Mouse (Mus musculus): ENCODE results near the gene Gm10272.
"Not testable (repeated sequence)": the region's sequence is repeated elsewhere in the genome, so short reads cannot be mapped to it uniquely, and the experiment has no call there.

The Gm10272 gene

DNA sequence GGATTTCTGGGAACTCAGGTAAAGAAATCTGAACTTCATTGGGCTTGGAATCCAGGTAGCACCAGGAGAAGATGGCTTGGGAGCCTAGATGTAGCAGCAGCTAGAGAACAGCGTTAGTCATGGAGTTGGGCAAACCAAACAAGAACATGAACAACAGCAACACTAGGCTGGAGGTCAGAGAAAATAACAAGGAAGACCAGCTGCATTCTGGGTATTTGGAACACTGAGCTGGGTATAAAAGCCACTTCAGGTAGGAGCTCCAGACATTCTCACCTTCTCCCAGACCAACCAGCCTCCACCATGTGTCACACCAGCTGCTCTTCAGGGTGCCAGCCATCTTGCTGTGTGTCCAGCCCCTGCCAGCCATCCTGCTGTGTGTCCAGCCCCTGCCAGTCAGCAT lies at the start of gene Gm10272:
Gene Gm10272, plus strand, starts transcription at position 301 of the 400 bp plus-strand sequence.
- DNase-seq (ENCODE audit: low spot score), result no peak

DNA sequence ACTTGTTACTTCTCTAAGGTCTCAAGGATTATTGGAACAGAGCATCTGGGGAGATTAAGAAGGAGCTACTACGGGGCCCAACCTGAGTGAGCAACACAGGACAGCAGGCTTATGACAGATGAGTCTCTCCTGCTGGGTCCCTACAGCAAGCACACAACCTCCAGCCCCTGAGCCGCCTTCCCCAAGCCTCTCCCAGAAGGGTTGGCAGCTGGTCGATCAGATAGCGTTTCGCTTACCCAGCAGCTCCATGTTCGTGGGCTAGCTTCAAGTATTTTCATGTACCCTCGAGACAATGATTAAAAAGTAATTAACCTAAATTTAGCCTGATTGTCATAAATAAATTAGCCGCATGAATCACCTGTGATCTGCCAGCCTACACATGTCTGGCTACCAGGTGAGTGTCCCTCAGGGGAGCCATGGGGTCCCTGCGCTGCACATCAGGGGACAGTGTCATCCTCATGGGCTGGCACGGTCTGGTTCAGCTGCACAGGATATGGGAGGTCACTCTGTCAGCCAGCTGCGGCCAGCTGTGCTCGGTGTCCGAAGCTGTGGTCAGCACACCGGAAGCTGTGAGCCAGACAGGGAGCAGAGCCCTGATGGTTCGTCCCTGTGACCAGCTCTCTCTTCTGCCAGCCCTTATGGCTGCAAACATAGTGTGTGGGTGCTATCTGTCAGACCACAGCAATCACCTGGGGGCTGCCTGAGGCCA lies 48.0 kb upstream of the Gm10272 start:
- peak; percentile 71 for DNase-seq (ENCODE audit: low spot score)

DNA sequence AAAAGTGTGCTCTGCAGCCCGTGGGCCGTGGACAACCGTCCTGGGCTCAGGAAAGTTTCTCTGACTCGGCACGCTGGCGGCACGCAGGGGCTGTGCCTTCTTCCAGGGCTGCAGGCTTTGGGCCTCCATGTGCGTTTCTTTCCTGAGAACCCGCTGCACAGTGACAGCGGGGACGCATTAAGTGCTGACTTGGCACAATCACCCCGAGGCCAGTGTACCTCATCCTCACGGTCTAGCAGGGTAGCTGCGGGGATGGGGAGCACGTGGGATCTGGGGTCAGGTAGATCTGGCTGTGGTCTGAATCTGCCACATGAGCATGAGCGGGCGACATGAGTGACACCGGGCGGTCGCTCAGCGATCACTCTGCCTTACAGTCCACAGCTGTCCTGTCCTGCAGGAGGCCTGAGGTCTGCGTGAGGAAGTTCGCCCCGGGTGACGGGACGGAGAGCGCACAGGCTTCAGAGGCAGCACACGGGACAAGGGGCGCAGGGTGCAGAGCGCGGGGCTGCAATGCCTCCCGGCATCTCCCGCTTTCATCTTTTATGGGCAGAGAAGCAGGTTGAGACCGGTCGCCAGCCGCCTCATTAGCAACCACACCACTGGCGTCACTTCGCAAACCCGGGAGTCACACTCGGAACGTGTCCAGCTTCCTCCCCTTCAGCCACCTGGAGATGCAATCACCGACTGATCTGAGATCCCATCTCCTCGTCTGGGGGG lies 42.3 kb upstream of the Gm10272 start:
- DNase-seq (ENCODE audit: low spot score), result no peak

DNA sequence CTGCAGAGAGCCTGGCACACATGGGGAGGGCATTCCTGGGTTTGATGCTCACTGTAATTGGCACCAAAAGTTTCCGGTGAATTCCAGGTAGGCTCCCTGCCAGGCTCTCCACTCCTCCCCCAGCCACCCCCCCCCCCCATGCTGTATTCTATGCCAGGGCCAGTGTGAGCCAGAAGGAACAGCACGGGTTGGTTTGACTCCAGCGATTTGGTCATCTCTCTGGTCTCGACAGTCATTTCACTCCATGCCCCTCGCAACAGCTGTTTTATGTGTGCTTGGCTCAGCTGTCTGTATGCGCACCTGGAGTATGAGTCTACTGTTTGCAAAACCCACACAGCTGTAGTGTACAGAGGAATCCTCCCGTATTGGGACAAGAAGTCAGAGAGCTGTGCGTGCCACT lies 40.1 kb upstream of the Gm10272 start:
- no peak for DNase-seq (ENCODE audit: low spot score)

DNA sequence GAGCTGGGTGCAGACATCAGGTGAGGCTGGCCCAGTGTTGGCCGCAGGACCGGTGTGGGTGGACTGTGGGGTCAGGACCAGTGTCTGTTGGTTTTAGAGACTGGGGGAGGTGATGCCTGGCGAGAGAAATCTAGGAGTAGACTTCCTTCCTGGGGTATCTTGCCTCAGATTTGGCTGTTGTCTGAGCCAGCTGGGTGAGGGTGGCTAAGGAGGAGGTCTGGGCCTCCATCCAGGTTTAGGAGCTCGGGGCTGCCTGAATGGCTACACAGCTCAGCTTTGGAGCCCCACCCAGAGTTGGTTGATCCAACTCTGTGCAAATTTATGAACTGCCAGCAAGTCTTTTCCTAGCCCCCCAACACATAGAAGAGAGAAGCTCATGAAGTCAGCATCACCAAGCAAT lies 39.0 kb upstream of the Gm10272 start:
- DNase-seq (ENCODE audit: low spot score), result no peak

DNA sequence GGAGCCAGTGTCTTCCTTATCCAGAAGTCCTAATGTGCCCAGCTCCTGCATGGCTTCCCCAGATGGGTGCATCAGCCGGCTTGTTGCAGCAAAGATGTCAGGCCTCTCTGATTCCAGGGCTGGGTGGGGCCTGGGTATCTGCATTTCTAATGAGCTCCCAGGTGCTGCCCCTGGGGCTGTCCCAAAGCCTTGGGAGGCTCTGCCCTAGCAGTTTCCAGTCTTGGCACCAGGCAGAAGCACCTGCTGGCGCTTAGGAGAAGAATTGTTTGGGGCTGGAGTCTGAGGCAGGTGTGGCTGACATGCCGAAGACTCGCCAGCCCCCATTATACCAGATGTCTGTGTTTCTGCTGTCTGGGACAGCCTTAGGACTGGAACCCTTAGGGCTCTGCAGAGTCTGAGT lies 35.7 kb upstream of the Gm10272 start:
- DNase-seq (ENCODE audit: low spot score), result no peak

DNA sequence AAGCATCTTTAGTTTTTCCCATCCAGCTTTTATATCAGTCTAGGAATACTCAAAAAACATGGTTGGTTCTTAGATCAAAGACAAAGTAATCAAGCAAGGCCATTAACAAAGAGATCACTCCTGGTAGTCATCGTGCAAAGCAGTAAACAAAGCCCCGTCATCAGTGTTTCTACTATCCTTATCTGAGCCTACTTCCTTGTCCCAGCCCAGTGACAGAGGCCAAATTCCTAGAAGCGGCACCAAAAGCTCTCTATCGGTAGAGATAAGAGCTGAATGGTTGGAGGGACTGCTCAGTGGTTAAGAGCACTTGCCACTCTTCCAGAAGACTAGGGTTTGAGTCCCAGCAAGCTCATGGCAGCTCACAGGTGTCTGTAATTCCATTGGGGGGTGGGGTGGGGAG lies 34.9 kb upstream of the Gm10272 start:
- no peak for DNase-seq (ENCODE audit: low spot score)

DNA sequence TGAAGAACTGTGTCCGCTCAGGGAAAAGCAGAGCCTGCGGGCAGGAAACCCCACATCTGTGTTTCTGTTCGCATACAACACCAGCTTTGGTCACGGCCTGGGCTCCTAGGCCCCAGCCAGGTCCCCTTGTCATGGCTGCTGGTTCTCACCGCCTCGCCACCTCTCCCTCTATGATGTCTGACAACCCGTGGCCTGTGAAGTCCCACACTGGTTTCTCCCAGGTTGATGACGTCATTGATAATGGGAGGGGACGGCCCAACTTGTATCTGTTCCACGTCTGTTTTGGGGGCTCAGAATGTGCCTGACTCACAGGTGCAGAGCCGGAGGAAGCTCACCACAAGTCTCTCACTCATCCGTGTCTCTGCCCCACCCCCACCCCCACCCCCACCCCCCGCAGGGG lies 32.7 kb upstream of the Gm10272 start:
- no peak for DNase-seq (ENCODE audit: low spot score)

DNA sequence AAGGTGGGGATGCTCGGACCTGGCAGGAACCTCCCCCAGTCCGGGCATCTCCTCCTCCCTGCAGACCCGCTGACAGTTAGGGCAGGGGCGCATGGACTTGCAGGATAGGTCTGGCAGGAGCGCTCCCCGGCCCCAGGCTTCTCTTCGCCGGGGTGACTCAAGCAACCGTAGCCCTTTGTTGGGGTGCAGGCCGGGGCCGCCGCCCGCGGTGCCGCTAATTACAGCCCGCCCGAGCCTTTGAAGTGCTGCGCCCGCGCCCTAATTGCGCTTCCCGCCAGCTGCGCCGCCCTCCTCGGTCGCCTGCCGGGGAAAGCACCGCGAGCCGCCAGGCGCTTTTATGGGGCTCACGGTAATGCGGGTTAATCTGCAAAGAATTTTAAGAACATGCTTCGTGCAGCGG lies 28.9 kb upstream of the Gm10272 start:
- no peak for DNase-seq (ENCODE audit: low spot score)

DNA sequence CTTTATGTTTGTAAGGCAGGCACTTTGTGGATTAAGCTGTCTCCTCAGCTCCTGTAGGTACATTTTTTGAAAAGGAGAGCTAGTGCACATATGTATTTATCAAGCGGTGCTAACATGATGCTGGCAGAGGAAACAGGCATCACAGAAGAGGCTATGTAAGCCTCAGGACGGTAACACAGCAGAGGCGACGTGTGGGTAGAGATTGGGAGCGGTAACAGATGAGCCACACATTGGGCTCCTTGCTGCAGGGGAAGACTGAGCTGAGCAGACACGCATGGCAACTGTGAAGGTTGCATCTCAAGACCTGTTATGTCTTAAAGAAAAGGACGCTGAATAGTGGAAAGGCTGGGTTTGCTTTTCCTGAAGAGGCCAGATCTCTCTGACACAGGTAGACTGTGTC lies 23.4 kb upstream of the Gm10272 start:
- no peak for DNase-seq (ENCODE audit: low spot score)

DNA sequence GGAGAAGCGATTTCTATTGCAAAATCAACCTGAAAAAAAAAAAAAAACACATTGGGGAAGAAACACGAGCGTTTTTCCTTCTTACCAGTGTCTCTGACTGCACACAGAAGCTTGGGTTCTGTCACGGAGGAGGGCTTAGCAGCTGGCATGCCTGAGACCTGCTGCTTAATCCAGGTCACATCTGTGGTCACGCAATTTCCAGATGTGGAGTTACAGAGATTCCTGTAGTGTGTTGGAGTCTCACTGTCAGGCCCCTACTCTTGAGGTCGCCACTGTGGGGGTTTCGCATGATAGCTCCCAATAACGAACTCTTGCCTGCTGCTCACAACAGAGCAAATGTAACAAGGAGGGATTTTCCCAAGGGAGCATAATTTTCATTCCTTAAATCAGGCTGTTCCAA lies 22.2 kb upstream of the Gm10272 start:
- no peak for DNase-seq (ENCODE audit: low spot score)

DNA sequence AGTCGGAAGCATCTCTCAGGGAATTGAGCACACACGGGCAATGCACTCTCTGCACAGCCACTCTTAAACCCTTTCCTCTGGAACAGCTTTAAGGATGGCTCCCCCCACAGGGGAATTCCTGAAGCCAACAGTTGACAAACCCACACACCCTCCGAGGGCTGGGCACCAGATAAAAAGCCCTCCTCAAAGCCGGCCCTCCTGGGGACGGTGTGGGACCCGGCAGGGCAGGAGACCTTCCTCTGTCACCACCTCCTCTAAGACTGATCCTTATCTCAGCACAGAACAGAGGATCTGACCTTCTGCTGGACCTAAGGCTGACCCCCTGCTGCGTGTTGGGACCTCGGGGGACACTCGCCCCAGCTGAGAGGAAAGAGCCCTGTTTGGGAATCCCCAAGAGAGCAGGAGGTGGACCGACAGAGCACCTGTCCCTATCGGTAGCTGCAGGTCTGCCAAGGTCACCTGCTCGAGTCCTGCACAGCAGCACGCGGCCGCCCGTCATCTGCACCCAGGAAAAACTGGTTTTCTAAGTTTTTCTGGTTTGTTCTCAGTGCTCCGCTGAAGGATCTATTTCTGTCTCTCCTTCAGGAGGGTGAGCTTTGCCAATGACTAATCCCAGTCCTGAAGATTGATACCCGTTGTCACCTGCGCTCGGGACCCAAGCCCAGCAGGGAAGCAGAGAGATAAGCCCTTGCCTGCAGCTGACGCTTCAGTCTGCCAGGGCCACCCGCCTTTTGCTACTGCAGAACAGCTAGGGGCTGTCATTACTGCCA lies 20.3 kb upstream of the Gm10272 start, which contains the start of gene Tspear:
Gene Tspear, plus strand, starts transcription at position 675 of the 770 bp plus-strand sequence.
- no peak for DNase-seq (ENCODE audit: low spot score)

DNA sequence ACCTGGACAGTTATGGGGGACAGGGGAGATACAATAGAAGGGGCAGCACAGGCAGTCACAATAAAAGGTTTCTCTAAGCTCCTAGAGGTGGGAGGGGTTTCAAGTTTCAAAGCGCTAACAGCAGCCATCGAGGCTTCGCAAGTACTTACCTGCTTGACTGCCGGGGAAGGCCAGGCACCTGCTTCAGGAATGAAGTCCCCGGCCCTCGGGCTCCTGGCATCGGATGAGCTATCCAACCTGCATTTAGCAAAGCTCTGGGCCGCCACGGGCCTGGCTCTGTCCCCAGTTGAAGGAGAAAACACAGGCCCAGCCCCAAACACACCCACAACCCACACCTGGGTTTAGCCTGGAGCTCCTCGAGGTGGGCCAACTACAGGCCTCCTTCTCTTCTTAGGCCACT lies 19.4 kb upstream of the Gm10272 start:
- DNase-seq (ENCODE audit: low spot score), result no peak

DNA sequence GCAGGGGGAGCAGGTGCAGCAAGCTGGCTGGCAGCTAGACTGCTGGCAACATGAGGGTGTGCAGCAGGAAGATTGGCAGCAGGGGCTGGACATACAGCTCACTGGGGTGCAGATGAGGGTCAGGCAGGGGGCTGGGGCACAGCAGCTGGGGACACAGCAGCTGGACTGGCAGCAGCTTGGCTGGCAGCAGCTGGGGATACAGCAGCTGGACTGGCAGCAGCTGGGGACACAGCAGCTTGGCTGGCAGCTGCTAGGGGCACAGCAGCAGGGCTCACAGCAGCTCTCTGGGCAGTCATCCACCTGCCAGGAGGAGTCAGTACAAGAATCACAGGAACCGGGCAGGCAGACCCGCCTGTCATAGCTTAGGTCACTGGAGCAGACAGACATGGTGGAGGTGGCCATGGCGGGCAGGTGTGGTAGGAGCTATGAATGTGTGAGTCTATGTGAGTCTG lies 16.0 kb upstream of the Gm10272 start, which contains the start of gene Gm19402:
Gene Gm19402, minus strand, starts transcription at position 402 of the 452 bp plus-strand sequence.
- not testable (repeated sequence) for DNase-seq (ENCODE audit: low spot score)

DNA sequence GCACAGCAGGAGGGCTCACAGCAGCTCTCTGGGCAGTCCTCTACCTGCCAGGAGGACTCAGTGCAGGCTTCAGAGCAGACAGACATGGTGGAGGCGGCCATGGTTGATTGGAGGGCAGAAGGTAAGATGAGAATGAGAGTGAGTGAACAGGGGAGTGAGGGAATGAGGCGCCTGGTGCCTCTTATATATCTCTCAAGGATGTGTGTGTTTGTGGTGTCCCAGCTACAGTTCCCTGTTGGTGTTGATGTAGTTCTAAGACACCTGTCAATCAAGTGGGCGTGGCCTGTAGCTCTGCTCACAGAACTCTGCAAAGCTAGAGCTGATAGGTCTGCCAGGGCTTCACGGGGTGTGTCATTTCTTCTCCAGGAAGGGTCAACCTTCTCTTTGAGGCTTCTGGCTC lies 9.3 kb upstream of the Gm10272 start, which contains the start of gene Gm9508:
Gene Gm9508, minus strand, starts transcription at position 101 of the 400 bp plus-strand sequence.
- DNase-seq (ENCODE audit: low spot score), result no peak

DNA sequence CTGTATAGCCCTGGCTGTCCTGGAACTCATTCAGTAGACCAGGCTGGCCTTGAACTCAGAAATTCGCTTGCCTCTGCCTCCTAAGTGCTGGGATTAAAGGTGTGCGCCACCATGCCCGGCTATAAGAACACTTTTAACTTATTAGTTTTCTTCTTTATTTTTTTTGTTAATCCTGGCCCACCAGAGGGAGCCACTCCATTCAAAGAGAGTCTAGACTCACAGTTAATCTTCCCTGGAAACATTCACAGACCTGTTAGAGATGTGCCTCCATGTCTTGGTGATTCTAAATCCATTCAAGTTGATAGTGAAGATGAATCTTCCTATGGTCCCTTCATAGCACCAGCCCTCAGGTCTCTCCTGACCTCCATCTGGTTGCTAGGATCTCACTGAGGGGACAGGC lies 3.4 kb downstream of the Gm10272 start:
- no peak for DNase-seq (ENCODE audit: low spot score)

DNA sequence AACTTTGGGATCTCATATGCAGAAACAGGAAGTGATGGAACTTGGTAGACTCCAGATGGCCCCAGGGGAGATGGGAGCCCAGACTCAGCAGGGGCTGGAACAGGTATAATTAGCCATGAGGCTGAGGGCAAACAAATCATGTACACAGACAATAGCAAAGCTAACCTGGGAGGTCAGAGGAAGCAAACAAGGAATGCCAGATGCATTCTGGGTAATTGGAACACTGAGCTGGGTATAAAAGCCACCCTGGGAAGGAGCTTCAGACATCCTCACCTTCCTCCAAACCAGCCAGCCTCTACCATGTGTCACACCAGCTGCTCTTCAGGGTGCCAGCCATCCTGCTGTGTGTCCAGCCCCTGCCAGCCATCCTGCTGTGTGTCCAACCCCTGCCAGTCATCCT lies 4.7 kb downstream of the Gm10272 start, which contains the start of gene Gm10024:
Gene Gm10024, plus strand, starts transcription at position 301 of the 400 bp plus-strand sequence.
- DNase-seq (ENCODE audit: low spot score), result not testable (repeated sequence)

DNA sequence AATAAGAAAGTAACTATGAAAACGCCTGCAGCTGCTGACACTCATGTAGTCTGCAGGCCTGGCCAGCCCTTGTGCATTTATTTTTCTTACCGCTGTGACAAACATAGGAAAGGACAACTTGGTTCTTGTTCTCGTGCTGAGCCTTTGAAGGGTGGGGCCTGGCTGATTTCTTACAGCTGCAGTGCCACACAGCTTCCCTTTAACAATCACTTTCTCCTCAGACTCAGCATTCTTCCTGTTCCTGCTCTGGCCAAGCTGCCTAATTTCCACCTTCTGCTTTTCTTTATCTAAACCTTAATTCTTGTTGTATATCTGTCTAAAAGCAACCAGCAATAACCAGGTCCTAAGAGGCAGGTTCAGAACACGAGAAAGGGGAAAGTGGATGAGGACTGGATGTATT lies 7.3 kb downstream of the Gm10272 start:
- no peak for DNase-seq (ENCODE audit: low spot score)

DNA sequence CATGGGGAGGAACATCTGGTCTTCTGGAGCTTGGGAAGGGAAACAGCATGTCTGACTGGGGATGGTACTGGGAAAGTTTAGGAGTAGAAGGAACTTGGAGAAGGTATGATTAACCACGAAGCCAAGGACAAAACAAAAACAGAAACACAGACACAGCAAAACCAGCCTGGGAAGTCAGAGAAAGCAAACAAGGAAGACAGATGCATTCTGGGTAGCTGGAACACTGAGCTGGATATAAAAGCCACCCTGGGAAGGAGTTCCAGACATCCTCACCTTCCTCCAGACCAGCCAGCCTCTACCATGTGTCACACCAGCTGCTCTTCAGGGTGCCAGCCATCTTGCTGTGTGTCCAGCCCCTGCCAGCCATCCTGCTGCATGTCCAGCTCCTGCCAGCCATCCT lies 9.1 kb downstream of the Gm10272 start, which contains the start of gene Gm10142:
Gene Gm10142, plus strand, starts transcription at position 301 of the 400 bp plus-strand sequence.
- no peak for DNase-seq (ENCODE audit: low spot score)

DNA sequence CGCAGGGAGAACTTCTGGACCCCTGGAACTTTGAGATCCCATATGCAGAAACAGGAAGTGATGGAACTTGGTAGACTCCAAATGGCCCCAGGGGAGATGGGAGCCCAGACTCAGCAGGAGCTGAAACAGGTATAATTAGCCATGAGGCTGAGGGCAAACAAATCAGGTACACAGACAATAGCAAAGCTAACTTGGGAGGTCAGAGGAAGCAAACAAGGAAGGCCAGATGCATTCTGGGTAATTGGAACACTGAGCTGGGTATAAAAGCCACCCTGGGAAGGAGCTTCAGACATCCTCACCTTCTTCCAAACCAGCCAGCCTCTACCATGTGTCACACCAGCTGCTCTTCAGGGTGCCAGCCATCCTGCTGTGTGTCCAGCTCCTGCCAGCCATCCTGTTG lies 13.9 kb downstream of the Gm10272 start, which contains the start of gene Krtap12-1:
Gene Krtap12-1, plus strand, starts transcription at position 301 of the 400 bp plus-strand sequence.
- DNase-seq (ENCODE audit: low spot score), result not testable (repeated sequence)

DNA sequence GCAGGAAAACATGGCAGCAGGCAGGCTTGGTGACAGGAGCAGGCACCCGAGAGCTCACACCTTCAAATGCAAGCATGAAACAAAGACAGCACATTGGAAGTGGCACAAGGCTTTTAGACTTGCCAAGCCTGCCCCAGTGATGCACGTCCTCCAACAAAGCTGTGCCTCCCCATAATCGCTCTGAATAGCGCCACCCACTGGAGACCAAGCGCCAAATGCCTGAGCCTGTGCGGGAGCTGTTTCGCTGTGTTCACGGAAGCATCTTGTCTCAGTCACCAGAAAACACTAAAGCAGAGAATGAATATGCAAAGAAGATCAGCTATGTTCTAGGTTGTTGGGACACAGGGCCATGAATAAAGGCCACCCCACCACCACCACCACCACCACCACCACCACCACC lies 18.4 kb downstream of the Gm10272 start:
- no peak for DNase-seq (ENCODE audit: low spot score)

DNA sequence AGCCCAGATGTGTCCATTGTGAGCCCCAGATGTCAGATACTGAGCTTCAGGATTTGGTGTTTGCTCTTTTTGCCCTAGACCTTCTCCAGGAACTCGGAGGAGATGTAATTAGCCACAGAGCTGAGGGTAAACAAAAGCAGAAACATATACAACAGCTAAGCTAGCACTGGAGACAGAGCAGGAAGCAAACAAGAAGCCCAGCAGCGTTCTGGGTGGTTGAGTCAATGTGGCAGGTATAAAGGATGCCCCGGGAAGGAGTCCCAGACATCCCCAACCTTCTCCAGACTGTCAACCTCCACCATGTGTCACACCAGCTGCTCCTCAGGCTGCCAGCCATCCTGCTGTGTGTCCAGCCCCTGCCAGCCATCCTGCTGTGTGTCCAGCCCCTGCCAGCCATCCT lies 19.8 kb downstream of the Gm10272 start, which contains the start of gene Gm10100:
Gene Gm10100, plus strand, starts transcription at position 301 of the 400 bp plus-strand sequence.
- DNase-seq (ENCODE audit: low spot score), result no peak

Measured in testis, postnatal 10 days (tissue).